Mouse (Mus musculus) cerebellum, adult 2 months (tissue): ENCODE results near the gene Scyl2.

Experiments
- CTCF ChIP-seq: fragments of 200-500 bp; IDR thresholded peaks from 2 replicates; pipeline ENCODE4 v1.5.1; 2011; ENCODE audit warnings: low read depth, mild to moderate bottlenecking, control low read depth, low read length, moderate library complexity, borderline replicate concordance; ENCODE audit not compliant: insufficient read depth
- POLR2A ChIP-seq: fragments of 200-500 bp; IDR thresholded peaks from 2 replicates; pipeline ENCODE4 v1.6.1; 2011; ENCODE audit warnings: low read length, control low read depth, borderline replicate concordance; ENCODE audit not compliant: insufficient read depth

- no peak for TF ChIP-seq CTCF
- TF ChIP-seq POLR2A: no peak
These were observed 53.0 kb downstream of the Scyl2 start for GRCm38 (mm10) chr10:89633121-89633520.
